Mouse (Mus musculus) adrenal gland, adult 18-20 months (tissue): ENCODE measurements around the gene Mprip. TPM values are rescaled to one million over a fixed set of nuclear protein-coding genes. Genes with fewer than 3 reads are reported as not detected.
"Not testable (repeated sequence)": the region's sequence is repeated elsewhere in the genome, so short reads cannot be mapped to it uniquely, and the experiment has no call there.

ENCODE experiments used
- DNase-seq, 2 experiments: peaks; one replicate each; pipeline ENCODE4 v3.0.0; 2021 to 2022; ENCODE audit warnings: low spot score in 2 of 2
- long read RNA-seq, 2 experiments: library from polyadenylated mRNA; stranded (forward); transcript quantifications; one replicate each; pipeline ENCODE4 v2.0.0; 2021
- total RNA-seq, 2 experiments: library from RNA; stranded (reverse); gene quantifications; 1 replicate in 1 of 2; 2 replicates in 1 of 2; pipeline ENCODE4 v1.2.3; 2021

The Mprip gene
- 100 to 1,000 TPM; 200 to 219 TPM for total RNA-seq
- long read RNA-seq, experiment 1, full-length matches to known transcripts: 200 of 287 reads
- long read RNA-seq, experiment 1, partial matches to known transcripts: 20 of 287 reads
- long read RNA-seq, experiment 1, other reads (novel, unspliced or antisense): 67 of 287 reads
- long read RNA-seq, experiment 2, full-length matches to known transcripts: 246 of 392 reads
- long read RNA-seq, experiment 2, partial matches to known transcripts: 37 of 392 reads
- long read RNA-seq, experiment 2, other reads (novel, unspliced or antisense): 109 of 392 reads

GRCm38 (mm10) chr11:59661005-59661404, at the start of gene Mprip:
Mprip (plus strand) TSS chr11:59661305.
- DNase-seq: no peak

- DNase-seq: no peak
These were observed 49.5 kb upstream of the Mprip start for GRCm38 (mm10) chr11:59611646-59612045.

- no peak for DNase-seq
These were observed 47.0 kb upstream of the Mprip start for GRCm38 (mm10) chr11:59614120-59614519.

GRCm38 (mm10) chr11:59616986-59617385, 44.1 kb upstream of the Mprip start:
- DNase-seq: not testable (repeated sequence)

GRCm38 (mm10) chr11:59622214-59622613, 38.9 kb upstream of the Mprip start:
- DNase-seq: no peak

GRCm38 (mm10) chr11:59624017-59624630, 37.0 kb upstream of the Mprip start:
- peak in 1 of 2 experiments; percentile 19 for DNase-seq

- no peak for DNase-seq
These were observed 34.9 kb upstream of the Mprip start for GRCm38 (mm10) chr11:59626192-59626591.

- no peak for DNase-seq
These were observed 32.9 kb upstream of the Mprip start for GRCm38 (mm10) chr11:59628177-59628576.

GRCm38 (mm10) chr11:59629871-59630270, 31.2 kb upstream of the Mprip start:
- DNase-seq: no peak

GRCm38 (mm10) chr11:59631980-59632379, 29.1 kb upstream of the Mprip start:
- DNase-seq: no peak

GRCm38 (mm10) chr11:59633037-59633436, 28.1 kb upstream of the Mprip start:
- DNase-seq: peak; percentile 68 to 74

GRCm38 (mm10) chr11:59634001-59634660, 27.0 kb upstream of the Mprip start:
- DNase-seq: no peak

- DNase-seq: no peak
These were observed 25.8 kb upstream of the Mprip start for GRCm38 (mm10) chr11:59635251-59635795.

GRCm38 (mm10) chr11:59635821-59636694, 25.0 kb upstream of the Mprip start:
- DNase-seq: no peak

- DNase-seq: no peak
These were observed 24.2 kb upstream of the Mprip start for GRCm38 (mm10) chr11:59636695-59637414.

GRCm38 (mm10) chr11:59639957-59640643, 21.0 kb upstream of the Mprip start:
- DNase-seq: no peak

- DNase-seq: no peak
These were observed 19.9 kb upstream of the Mprip start for GRCm38 (mm10) chr11:59641227-59641626.

- DNase-seq: no peak
These were observed 18.7 kb upstream of the Mprip start for GRCm38 (mm10) chr11:59642420-59642819.

GRCm38 (mm10) chr11:59645036-59645435, 16.1 kb upstream of the Mprip start:
- no peak for DNase-seq

GRCm38 (mm10) chr11:59649058-59649457, 12.0 kb upstream of the Mprip start:
- no peak for DNase-seq
